Mouse (Mus musculus): ENCODE data around the gene Taar7b. TPM values are rescaled to one million over a fixed set of nuclear protein-coding genes. Genes with fewer than 3 reads are reported as not detected.

Gene Taar7b
- not detected in 2 replicates for polyA plus RNA-seq (2015; fragmentation: Nextera tagmentation; extraction: Ambion mirVana)

- Histone ChIP-seq H3K4me3 (no peak within 1 kb of the TSS), H3K27me3 (no peaks in the 10 kb centered on the region), H3K36me3 (no peaks in the 10 kb centered on the region), H3K9ac (no peak within 1 kb of the TSS), H3K4me1 (no peaks in the 10 kb centered on the region), H3K9me3 (no peaks in the 10 kb centered on the region), H3K4me2 (replicated peaks) (no peak within 1 kb of the TSS), H3K27ac (no peak within 1 kb of the TSS)
- ATAC-seq (ENCODE audit: low FRiP score, low read depth), result no peak
- 85% methylated on average over 1 of the region's 1 CpGs for WGBS
Measured at GRCm38 (mm10) chr10:23999639-24000038, at the start of gene Taar7b. Gene Taar7b (plus strand): TSS chr10:23999939.

- peaks cover 5% of the 10 kb centered on the region; the same call in 1 of the 2 replicates for H3K4me1 ChIP-seq
- no peak overlapping the region for H3K4me3 ChIP-seq
- no peak overlapping the region for H3K27ac ChIP-seq
- no peaks in the 10 kb centered on the region for H3K27me3 ChIP-seq
- no peak overlapping the region for H3K4me2 ChIP-seq (replicated peaks)
- ATAC-seq (ENCODE audit: low FRiP score, low read depth), result no peak
- H3K9me3 ChIP-seq, result no peaks in the 10 kb centered on the region
- no peaks in the 10 kb centered on the region for H3K36me3 ChIP-seq
- H3K9ac ChIP-seq, result no peak overlapping the region
- 81% methylated on average over 6 of the region's 6 CpGs for WGBS
Measured at GRCm38 (mm10) chr10:23951714-23952113, 48.0 kb upstream of the Taar7b start.

GRCm38 (mm10) chr10:23959071-23959470 lies 40.7 kb upstream of the Taar7b start:
- Histone ChIP-seq H3K9ac (no peak overlapping the region), H3K4me2 (replicated peaks) (no peak overlapping the region), H3K4me1 (peaks cover 6% of the 10 kb centered on the region; the same call in 1 of the 2 replicates), H3K9me3 (no peaks in the 10 kb centered on the region), H3K27ac (no peak overlapping the region), H3K27me3 (no peaks in the 10 kb centered on the region), H3K36me3 (no peaks in the 10 kb centered on the region), H3K4me3 (no peak overlapping the region)
- 53% methylated on average over 3 of the region's 3 CpGs for WGBS
- ATAC-seq (ENCODE audit: low FRiP score, low read depth), result no peak

GRCm38 (mm10) chr10:23960444-23960915 lies 39.3 kb upstream of the Taar7b start, which contains the start of gene Taar4:
Gene Taar4 (plus strand): TSS chr10:23960494.
- Histone ChIP-seq H3K36me3 (no peaks in the 10 kb centered on the region), H3K9ac (no peak within 1 kb of the TSS), H3K4me1 (peaks cover 6% of the 10 kb centered on the region; the same call in 1 of the 2 replicates), H3K27me3 (no peaks in the 10 kb centered on the region), H3K9me3 (no peaks in the 10 kb centered on the region), H3K4me3 (no peak within 1 kb of the TSS), H3K4me2 (replicated peaks) (no peak within 1 kb of the TSS), H3K27ac (no peak within 1 kb of the TSS)
- 96% methylated on average over 13 of the region's 13 CpGs for WGBS
- no peak for ATAC-seq (ENCODE audit: low FRiP score, low read depth)

- Histone ChIP-seq H3K9me3 (no peaks in the 10 kb centered on the region), H3K27ac (no peak overlapping the region), H3K4me3 (no peak overlapping the region), H3K27me3 (no peaks in the 10 kb centered on the region), H3K4me2 (replicated peaks) (no peak overlapping the region), H3K36me3 (no peaks in the 10 kb centered on the region), H3K4me1 (peaks cover 6% of the 10 kb centered on the region; the same call in 1 of the 2 replicates), H3K9ac (no peak overlapping the region)
- WGBS, result 42% methylated on average over 3 of the region's 3 CpGs
- no peak for ATAC-seq (ENCODE audit: low FRiP score, low read depth)
Measured at GRCm38 (mm10) chr10:23963444-23963843, 36.3 kb upstream of the Taar7b start.

GRCm38 (mm10) chr10:23964921-23965610 lies 34.7 kb upstream of the Taar7b start:
- ATAC-seq (ENCODE audit: low FRiP score, low read depth), result no peak
- no peaks in the 10 kb centered on the region for H3K36me3 ChIP-seq
- no peak overlapping the region for H3K27ac ChIP-seq
- H3K27me3 ChIP-seq, result no peaks in the 10 kb centered on the region
- H3K9me3 ChIP-seq, result no peaks in the 10 kb centered on the region
- no peak overlapping the region for H3K4me3 ChIP-seq
- peaks cover 6% of the 10 kb centered on the region; the same call in 1 of the 2 replicates for H3K4me1 ChIP-seq
- no peak overlapping the region for H3K9ac ChIP-seq
- H3K4me2 ChIP-seq (replicated peaks), result no peak overlapping the region
- 92% methylated on average over 6 of the region's 6 CpGs for WGBS

GRCm38 (mm10) chr10:23970656-23971165 lies 29.0 kb upstream of the Taar7b start, which contains the start of gene Taar5:
Gene Taar5 (plus strand): TSS chr10:23970706.
- H3K4me1 ChIP-seq, result no peaks in the 10 kb centered on the region
- no peak within 1 kb of the TSS for H3K4me2 ChIP-seq (replicated peaks)
- H3K9ac ChIP-seq, result no peak within 1 kb of the TSS
- no peaks in the 10 kb centered on the region for H3K27me3 ChIP-seq
- H3K36me3 ChIP-seq, result no peaks in the 10 kb centered on the region
- H3K9me3 ChIP-seq, result no peaks in the 10 kb centered on the region
- ATAC-seq (ENCODE audit: low FRiP score, low read depth), result no peak
- no peak within 1 kb of the TSS for H3K4me3 ChIP-seq
- 85% methylated on average over 11 of the region's 11 CpGs for WGBS
- no peak within 1 kb of the TSS for H3K27ac ChIP-seq

GRCm38 (mm10) chr10:23971256-23971655 lies 28.5 kb upstream of the Taar7b start:
- Histone ChIP-seq H3K9me3 (no peaks in the 10 kb centered on the region), H3K36me3 (no peaks in the 10 kb centered on the region), H3K4me2 (replicated peaks) (no peak overlapping the region), H3K4me3 (no peak overlapping the region), H3K27me3 (no peaks in the 10 kb centered on the region), H3K4me1 (no peaks in the 10 kb centered on the region), H3K9ac (no peak overlapping the region), H3K27ac (no peak overlapping the region)
- ATAC-seq (ENCODE audit: low FRiP score, low read depth), result no peak
- 86% methylated on average over 5 of the region's 5 CpGs for WGBS

GRCm38 (mm10) chr10:23977958-23978357 lies 21.8 kb upstream of the Taar7b start:
- 60% methylated on average over 4 of the region's 4 CpGs for WGBS

GRCm38 (mm10) chr10:23978901-23979705 lies 20.6 kb upstream of the Taar7b start:
- no peaks in the 10 kb centered on the region for H3K4me1 ChIP-seq

More at GRCm38 (mm10) chr10:23977958-23978357, 21.8 kb upstream of the Taar7b start:
- Histone ChIP-seq H3K4me3 (no peak overlapping the region), H3K9ac (no peak overlapping the region), H3K9me3 (no peaks in the 10 kb centered on the region), H3K4me1 (no peaks in the 10 kb centered on the region), H3K36me3 (no peaks in the 10 kb centered on the region), H3K27ac (no peak overlapping the region), H3K4me2 (replicated peaks) (no peak overlapping the region), H3K27me3 (no peaks in the 10 kb centered on the region)
- no peak for ATAC-seq (ENCODE audit: low FRiP score, low read depth)

GRCm38 (mm10) chr10:23985546-23985945 lies 14.2 kb upstream of the Taar7b start, which contains the start of gene Taar6:
Gene Taar6 (minus strand): TSS chr10:23985646.
- Histone ChIP-seq H3K4me1 (no peaks in the 10 kb centered on the region), H3K36me3 (no peaks in the 10 kb centered on the region), H3K9ac (no peak within 1 kb of the TSS), H3K4me2 (replicated peaks) (no peak within 1 kb of the TSS), H3K27me3 (no peaks in the 10 kb centered on the region), H3K27ac (no peak within 1 kb of the TSS), H3K9me3 (no peaks in the 10 kb centered on the region), H3K4me3 (no peak within 1 kb of the TSS)
- 79% methylated on average over 8 of the region's 8 CpGs for WGBS
- no peak for ATAC-seq (ENCODE audit: low FRiP score, low read depth)

More at GRCm38 (mm10) chr10:23978901-23979705, 20.6 kb upstream of the Taar7b start:
- H3K4me3 ChIP-seq, result no peak overlapping the region
- no peak for ATAC-seq (ENCODE audit: low FRiP score, low read depth)
- no peaks in the 10 kb centered on the region for H3K36me3 ChIP-seq
- H3K9me3 ChIP-seq, result no peaks in the 10 kb centered on the region
- no peak overlapping the region for H3K4me2 ChIP-seq (replicated peaks)
- no peak overlapping the region for H3K9ac ChIP-seq
- H3K27ac ChIP-seq, result no peak overlapping the region
- H3K27me3 ChIP-seq, result no peaks in the 10 kb centered on the region
- 38% methylated on average over 16 of the region's 16 CpGs for WGBS

GRCm38 (mm10) chr10:23986419-23986818 lies 13.3 kb upstream of the Taar7b start:
- Histone ChIP-seq H3K9me3 (no peaks in the 10 kb centered on the region), H3K4me2 (replicated peaks) (no peak overlapping the region), H3K27ac (no peak overlapping the region), H3K9ac (no peak overlapping the region), H3K27me3 (no peaks in the 10 kb centered on the region), H3K4me3 (no peak overlapping the region), H3K36me3 (no peaks in the 10 kb centered on the region), H3K4me1 (no peaks in the 10 kb centered on the region)
- no peak for ATAC-seq (ENCODE audit: low FRiP score, low read depth)
- 81% methylated on average over 5 of the region's 5 CpGs for WGBS

Data from limb, embryonic 13.5 days (tissue).